Mouse (Mus musculus) thymus, postnatal 25 days (tissue): ENCODE measurements around the gene Gm2000.
"Not testable (repeated sequence)": the region's sequence is repeated elsewhere in the genome, so short reads cannot be mapped to it uniquely, and the experiment has no call there.

Experiments used
- DNase-seq: peaks from one replicate; pipeline ENCODE4 v3.0.0; 2022

Gene Gm2000

DNA sequence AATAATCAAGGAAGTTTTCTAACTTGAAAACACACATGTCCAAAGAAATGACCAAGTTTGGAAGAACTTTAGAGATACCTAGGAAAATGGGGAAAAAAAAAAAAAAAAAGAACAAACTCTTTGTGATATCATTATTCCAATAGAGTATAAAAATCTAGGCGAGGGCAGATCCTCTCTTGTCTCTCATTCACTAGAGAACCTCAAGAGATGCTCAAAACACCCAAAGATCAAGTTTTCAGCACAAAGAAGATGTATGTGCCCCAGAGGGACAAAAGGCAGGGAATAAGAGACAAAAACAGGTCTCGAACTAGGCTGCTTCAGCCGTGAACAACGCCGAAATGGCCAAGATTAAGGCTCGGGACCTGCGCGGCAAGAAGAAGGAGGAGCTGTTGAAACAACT, at the start of gene Gm2000:
Gene Gm2000 (plus strand): TSS at position 301 of the 400 bp plus-strand sequence.
- no peak for DNase-seq

DNA sequence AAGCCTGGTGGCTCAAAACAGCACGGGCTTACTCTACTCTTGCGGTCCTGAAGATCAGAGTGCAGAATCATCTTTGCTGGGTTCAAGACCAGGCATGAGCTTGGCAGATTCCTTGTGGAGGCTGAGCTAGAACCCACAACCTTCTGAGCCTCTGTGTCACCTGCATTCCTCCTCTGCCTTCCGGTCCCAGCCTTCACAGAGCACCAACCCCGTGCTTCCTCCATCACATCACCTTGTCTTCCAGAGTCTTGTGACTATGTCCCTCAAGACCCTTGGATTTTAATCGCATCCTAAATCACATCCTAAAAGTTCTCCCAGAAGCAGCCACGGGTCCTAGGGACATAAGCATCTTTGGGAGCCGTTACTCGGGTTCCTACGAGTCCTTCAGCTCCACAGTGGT, 42.7 kb upstream of the Gm2000 start:
- DNase-seq = no peak

DNA sequence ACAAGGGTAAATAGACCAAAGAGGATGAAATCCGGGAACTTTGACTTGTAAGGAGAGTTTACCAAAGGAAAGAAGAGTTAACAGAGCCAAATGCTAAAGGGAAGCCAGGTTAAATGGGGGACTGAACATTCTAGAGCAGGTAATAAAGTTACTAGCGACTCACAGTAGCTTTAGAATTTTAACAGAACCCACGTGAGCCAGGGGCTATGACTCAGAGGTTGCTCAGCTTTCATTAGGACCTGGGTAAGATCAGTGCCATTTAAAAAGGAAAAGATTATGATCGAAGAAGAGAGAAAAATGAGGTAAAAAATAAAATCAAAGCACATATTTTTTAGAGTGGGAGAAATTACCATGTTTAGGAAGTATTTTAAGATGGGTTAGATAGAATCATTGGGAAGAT, 25.0 kb upstream of the Gm2000 start:
- no peak for DNase-seq

DNA sequence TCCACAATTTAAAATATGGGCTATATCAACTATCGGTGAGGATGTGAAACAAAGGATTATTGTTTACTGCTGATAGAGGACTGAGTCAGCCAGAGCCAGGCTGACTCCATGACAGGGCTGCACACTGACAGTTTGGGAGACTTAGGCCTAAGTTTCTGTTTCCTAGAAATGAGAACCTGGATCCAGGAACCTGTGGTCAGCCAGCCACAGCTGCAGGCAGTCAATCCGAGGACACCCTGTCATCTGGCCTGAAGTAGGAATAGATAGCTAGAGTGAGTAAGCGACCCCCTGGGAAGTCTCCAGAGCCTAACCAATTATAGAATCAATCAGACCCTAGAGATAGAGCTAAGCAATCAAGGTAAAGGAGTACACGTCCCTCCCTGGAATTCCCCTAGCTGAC, 21.4 kb upstream of the Gm2000 start:
- DNase-seq = no peak

DNA sequence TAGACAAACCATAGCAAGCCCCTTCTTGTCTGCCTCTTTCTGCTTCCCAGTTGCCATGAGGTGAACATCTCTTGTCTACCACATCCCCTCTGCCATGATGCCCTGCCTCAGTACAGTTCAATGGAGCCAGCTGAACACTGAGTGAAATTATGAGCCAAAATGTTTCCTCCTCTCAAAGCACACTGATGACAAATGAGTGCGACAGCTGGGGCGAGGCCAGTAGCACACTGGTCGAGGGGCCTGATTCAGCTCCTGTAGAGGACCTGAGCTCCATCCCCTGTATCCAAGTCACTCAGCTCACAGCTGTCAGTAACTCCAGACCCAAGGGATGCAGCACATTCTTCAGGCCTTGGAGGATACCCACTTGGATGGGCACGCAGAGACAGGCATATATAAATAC, 20.2 kb upstream of the Gm2000 start:
- DNase-seq = no peak

- peak; percentile 33 for DNase-seq
Measured at GRCm38 (mm10) chr1:156349031-156349430, 16.8 kb upstream of the Gm2000 start.

GRCm38 (mm10) chr1:156350441-156350840, 15.4 kb upstream of the Gm2000 start:
- DNase-seq = peak; percentile 57

DNA sequence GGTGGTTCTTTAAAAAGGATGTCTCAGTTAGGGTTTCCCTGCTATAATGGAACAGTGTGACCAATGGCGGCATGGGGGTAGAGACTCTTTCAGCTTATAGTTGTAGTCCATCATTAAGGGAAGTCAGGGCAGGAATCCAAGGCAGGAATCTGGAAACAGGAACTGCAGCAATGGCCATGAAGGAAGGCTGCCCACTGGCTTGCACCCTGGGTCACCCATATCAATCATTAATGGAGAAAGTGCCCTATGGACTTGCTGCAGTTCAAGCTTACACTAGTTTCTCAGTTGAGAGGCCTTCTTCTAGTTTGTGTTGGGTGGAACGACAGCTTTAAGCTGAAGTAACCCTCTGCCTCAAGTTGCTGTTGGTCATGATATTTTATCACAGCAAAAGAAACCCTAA, 13.4 kb upstream of the Gm2000 start:
- DNase-seq = no peak

- DNase-seq = no peak
Measured at GRCm38 (mm10) chr1:156381217-156381616, 15.4 kb downstream of the Gm2000 start.

DNA sequence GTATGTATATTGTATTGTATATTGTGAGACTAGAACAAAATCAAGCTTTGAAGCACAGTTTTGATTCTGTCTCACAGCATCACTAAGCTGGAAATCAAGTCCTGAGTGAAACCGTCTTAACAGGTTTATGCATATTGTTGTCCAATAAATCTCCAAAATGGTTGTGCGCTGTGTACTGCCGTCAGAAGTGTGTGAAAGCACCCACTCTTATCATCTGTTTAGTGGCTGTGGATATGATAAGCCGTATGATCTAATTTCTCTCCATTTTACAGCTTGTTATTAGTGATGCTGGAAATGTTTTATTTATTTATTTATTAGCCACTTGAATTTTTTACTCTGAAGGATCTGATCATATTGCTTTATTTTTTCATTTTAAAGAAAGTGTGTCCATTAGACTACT, 20.4 kb downstream of the Gm2000 start:
- no peak for DNase-seq

DNA sequence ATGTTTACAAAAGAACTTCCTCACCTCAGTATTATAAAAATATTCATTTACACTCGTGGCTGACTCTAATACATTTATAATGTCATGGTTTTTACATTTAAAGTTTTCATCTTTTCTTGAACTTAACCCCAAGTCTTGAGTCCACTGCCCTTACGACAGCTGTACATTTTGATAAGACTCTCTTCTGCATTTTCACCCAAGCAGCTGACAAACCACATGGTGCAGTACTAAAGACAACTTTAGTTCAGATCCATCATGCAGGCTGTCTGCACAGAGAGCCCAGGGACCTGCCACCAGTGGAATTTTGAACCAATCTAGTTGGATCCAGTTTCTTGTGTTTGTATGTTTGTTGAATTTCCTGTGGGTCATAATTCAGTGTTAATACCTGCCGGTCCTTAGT, 21.0 kb downstream of the Gm2000 start:
- no peak for DNase-seq

DNA sequence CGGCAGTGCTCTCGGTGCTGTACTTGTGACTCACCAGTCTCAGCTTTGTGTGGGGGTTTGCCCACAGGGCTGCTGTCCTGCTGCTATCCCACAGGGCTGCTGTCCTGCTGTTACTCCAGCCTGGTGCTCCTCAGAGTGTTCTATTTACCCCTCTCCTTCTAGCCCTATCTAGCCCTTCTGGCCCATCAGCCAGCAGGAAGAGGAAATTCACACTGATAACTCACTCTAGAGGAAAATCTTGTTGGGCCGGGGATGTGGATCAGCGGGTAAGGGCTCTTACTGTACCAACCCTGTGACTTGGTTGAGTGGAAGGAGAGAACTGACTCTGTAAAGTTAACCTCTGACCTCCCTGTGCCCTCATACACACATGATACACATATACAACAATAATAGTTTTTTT, 27.3 kb downstream of the Gm2000 start:
- no peak for DNase-seq

DNA sequence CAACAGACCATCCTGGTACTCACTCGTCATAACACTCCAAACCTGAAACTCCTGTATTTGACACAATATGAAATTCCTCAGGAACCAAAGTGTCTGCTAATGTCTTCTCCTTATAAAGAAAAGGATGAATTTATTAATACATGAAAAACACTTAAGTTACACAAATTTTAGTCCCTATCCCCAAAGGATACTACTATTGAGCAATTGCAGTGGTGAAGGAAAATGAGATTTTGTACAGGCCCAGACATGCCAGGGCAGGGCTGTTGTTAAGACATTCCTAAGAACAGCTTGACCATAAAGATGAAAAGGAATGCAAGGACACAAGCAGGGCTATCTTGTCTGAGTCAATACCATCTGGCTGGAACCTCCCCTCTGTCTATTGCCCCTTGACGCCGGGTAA, 34.3 kb downstream of the Gm2000 start:
- DNase-seq = not testable (repeated sequence)

DNA sequence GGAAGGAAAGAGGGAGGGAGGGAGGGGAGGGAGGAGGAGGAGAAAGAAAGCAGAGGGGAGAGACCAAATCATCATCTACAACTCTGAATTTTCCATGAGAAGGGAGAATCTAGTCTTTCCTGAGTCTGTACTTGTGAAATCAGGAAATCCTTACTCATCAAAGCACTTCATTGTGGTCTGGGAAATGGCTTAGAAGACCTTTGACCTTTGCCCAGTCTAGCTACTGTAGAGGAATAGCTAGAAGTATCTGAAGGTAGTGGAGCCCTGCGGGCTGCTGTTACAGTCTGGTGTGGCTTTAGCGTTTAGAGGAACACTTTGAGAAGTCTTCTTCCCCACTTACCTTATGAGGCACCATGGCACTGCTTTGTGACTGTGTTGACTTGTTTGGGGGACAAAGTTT, 36.7 kb downstream of the Gm2000 start:
- no peak for DNase-seq

- no peak for DNase-seq
Measured at GRCm38 (mm10) chr1:156403251-156403650, 37.4 kb downstream of the Gm2000 start.

DNA sequence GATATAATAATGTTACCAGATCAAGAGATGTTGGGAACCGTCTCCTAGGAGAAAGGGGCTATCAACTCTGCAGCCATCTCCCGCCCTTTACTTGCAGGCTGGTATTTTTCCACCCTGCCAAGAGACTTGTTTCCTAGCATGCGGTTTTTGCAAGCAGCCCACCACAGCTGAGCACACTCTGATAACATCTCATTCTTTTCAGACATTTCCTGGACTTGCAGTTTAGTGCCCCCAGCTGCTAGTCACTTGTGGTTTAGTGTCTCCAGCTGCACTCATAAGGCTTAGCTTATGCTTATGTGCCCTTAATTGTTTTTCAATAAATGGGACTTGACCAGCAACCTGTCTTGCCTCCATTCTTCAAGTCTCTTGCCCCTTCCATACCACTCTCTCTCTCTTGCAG, 42.2 kb downstream of the Gm2000 start:
- DNase-seq = peak; percentile 76

DNA sequence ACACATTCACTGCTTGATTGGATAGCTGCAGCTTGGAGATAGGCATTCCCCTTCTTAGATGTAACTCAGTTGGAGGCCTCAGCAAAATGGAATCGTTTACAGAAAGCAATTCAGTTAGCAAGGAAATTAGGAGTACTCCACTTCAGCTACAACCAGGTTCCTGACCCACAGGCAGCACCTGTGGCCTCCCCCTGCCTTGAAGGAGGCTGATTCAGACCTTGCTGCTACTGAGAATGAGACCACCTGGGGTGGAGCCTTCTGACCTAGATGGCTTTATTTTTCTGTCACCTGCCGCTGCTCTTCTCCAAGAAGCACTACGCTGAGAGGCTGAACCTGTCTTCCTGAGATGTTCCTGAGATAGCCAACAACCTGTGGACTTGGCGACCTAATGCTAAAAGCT, 42.7 kb downstream of the Gm2000 start:
- peak; percentile 81 for DNase-seq
